Mouse (Mus musculus) CD4-positive naive resting alpha-beta T cell, adult 57 days (primary cell): Measurements from ENCODE around the gene Cbln3. TPM values are rescaled to one million over a fixed set of nuclear protein-coding genes. Genes with fewer than 3 reads are reported as not detected.

Source experiments
- total RNA-seq: library from RNA; stranded (reverse); gene quantifications from one replicate; pipeline ENCODE4 v1.2.4, GENCODE M21; 2023

The Cbln3 gene
- not detected for total RNA-seq

DNA sequence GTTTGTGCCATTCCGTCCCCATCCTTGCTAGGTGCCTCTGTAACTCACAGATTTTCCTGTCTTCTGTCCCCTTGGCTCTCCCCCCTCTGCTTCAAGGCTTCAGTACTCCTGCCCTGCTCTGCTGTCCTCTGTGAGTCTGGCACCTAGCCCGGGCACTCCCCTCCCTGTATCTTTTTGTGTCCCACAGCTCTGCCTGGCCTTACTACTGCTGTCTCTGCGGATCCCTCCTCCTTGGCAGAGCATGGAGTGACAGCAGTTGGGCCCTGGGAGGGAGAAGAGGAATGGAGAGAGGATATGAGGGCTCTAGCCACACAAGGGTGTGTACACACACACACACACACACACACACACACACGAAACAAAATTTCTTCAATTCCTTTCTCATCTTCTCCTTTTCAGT is at the start of gene Cbln3:
Gene Cbln3, minus strand, starts transcription at position 227 of the 400 bp plus-strand sequence.

GRCm38 (mm10) chr14:55899701-55900413 is 15.7 kb upstream of the Cbln3 start, which contains the start of gene Sdr39u1:
TSS of gene Sdr39u1 (minus strand) at chr14:55900293.

DNA sequence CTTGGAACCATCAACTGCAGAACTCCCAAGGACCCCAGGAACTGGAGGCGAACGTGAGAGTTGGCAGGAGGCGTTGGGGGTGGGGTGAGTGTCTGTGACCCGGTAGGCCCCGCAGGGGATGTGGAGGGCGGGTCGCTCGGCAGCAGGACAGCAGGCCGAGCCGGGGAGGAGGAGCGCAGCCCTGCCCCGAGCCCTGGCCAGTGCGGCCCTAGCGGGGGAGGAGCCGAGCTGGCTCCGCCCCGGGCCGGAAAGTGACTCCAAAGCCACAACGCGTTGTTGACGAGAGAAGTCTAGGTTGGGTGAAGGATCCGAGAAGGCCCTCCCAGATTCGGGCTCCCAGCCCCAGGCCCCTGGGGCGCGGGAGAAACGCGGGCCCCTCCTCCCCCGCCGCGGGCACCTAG is 521 bp upstream of the Cbln3 start, which contains the start of gene Khnyn:
Gene Khnyn, plus strand, starts transcription at position 235 of the 401 bp plus-strand sequence.

GRCm38 (mm10) chr14:55853621-55854285 is 30.4 kb downstream of the Cbln3 start, which contains the start of gene Nynrin:
TSS of gene Nynrin (plus strand) at chr14:55854010.

Other genes starting within 250 kb of the Cbln3 start
- 71.9 TPM for gene Ipo4, start 248.4 kb downstream of the Cbln3 start, total RNA-seq
- gene Gm49378, start 246.5 kb downstream of the Cbln3 start, total RNA-seq: 2.7 TPM
- gene Tm9sf1, start 240.6 kb downstream of the Cbln3 start, total RNA-seq: 43.9 TPM
- gene Tssk4, start 234.2 kb downstream of the Cbln3 start, total RNA-seq: 3.5 TPM
- 41.7 TPM for gene Mdp1, start 223.9 kb downstream of the Cbln3 start, total RNA-seq
- 16.2 TPM for gene Gmpr2, start 212.5 kb downstream of the Cbln3 start, total RNA-seq
- 153 TPM for gene Nedd8, start 212.3 kb downstream of the Cbln3 start, total RNA-seq
- 111 TPM for gene Tinf2, start 202.6 kb downstream of the Cbln3 start, total RNA-seq
- 2.0 TPM for gene Tgm1, start 170.5 kb downstream of the Cbln3 start, total RNA-seq
- gene Rabggta, start 162.1 kb downstream of the Cbln3 start, total RNA-seq: 84.5 TPM
- 18.6 TPM for gene Dhrs1, start 138.7 kb downstream of the Cbln3 start, total RNA-seq
- 22.2 TPM for gene Nop9, start 138.7 kb downstream of the Cbln3 start, total RNA-seq
- gene Cideb, start 125.9 kb downstream of the Cbln3 start, total RNA-seq: not detected
- gene Ltb4r2, start 123.0 kb downstream of the Cbln3 start, total RNA-seq: 0.21 TPM
- gene Ltb4r1, start 118.4 kb downstream of the Cbln3 start, total RNA-seq: 0.41 TPM
- 0.27 TPM for gene Adcy4, start 100.3 kb downstream of the Cbln3 start, total RNA-seq
- gene Ripk3, start 95.5 kb downstream of the Cbln3 start, total RNA-seq: 67.6 TPM
- not detected for gene Nfatc4, start 61.2 kb downstream of the Cbln3 start, total RNA-seq
- 1.0 TPM for gene Nynrin, start 30.4 kb downstream of the Cbln3 start, total RNA-seq
- 65.3 TPM for gene Khnyn, start 555 bp upstream of the Cbln3 start, total RNA-seq
- 33.1 TPM for gene Sdr39u1, start 15.9 kb upstream of the Cbln3 start, total RNA-seq
- not detected for gene Cma1, start 60.3 kb upstream of the Cbln3 start, total RNA-seq
- not detected for gene Cma2, start 66.6 kb upstream of the Cbln3 start, total RNA-seq
- gene Mcpt1, start 133.6 kb upstream of the Cbln3 start, total RNA-seq: not detected
- gene Mcpt9, start 146.1 kb upstream of the Cbln3 start, total RNA-seq: not detected
- gene Mcpt2, start 157.6 kb upstream of the Cbln3 start, total RNA-seq: not detected
- gene Mcpt4, start 177.9 kb upstream of the Cbln3 start, total RNA-seq: not detected
- gene Mcpt8, start 200.9 kb upstream of the Cbln3 start, total RNA-seq: 3.9 TPM
- gene Ctsg, start 218.2 kb upstream of the Cbln3 start, total RNA-seq: not detected
- not detected for gene Gzme, start 236.2 kb upstream of the Cbln3 start, total RNA-seq
- gene Gzmd, start 248.2 kb upstream of the Cbln3 start, total RNA-seq: not detected